Mouse (Mus musculus): ENCODE results near the gene Arid3a. TPM values are rescaled to one million over a fixed set of nuclear protein-coding genes. Genes with fewer than 3 reads are reported as not detected.
"Not testable (repeated sequence)": the region's sequence is repeated elsewhere in the genome, so short reads cannot be mapped to it uniquely, and the experiment has no call there.

Arid3a gene
- polyA plus RNA-seq, 1 experiment: 7.0 TPM

- no peak for DNase-seq (ENCODE audit: low read depth)
- TF ChIP-seq POLR2A (IDR thresholded peaks at IDR 0.05; ENCODE audit: borderline replicate concordance, extremely low read depth, insufficient read depth, insufficient read length, poor library complexity, severe bottlenecking): no peak
Measured at GRCm38 (mm10) chr10:79956643-79957154, 29.9 kb downstream of the Arid3a start.

- peak; percentile 66 for DNase-seq (ENCODE audit: low read depth)
- TF ChIP-seq POLR2A (IDR thresholded peaks at IDR 0.05; ENCODE audit: borderline replicate concordance, extremely low read depth, insufficient read depth, insufficient read length, poor library complexity, severe bottlenecking): no peak
- TF ChIP-seq CTCF (IDR thresholded peaks at IDR 0.05; ENCODE audit: borderline replicate concordance, extremely low read depth, insufficient read depth, insufficient read length): peak; percentile 82
Measured at GRCm38 (mm10) chr10:79958140-79958816, 31.4 kb downstream of the Arid3a start.

GRCm38 (mm10) chr10:79959412-79959811 is 32.6 kb downstream of the Arid3a start:
- DNase-seq (ENCODE audit: low read depth): not testable (repeated sequence)

- TF ChIP-seq POLR2A (IDR thresholded peaks at IDR 0.05; ENCODE audit: borderline replicate concordance, extremely low read depth, insufficient read depth, insufficient read length, poor library complexity, severe bottlenecking) (peak; percentile 35; the same call in 1 of the 2 replicates), CTCF (IDR thresholded peaks at IDR 0.05; ENCODE audit: borderline replicate concordance, extremely low read depth, insufficient read depth, insufficient read length) (peak; percentile 98)
- DNase-seq (ENCODE audit: low read depth): peak; percentile 100
Measured at GRCm38 (mm10) chr10:79959847-79960601, 33.2 kb downstream of the Arid3a start, which contains the start of gene Wdr18. TSS of gene Wdr18 (plus strand) at chr10:79960152.

GRCm38 (mm10) chr10:79960671-79961294 is 33.9 kb downstream of the Arid3a start:
- TF ChIP-seq POLR2A (IDR thresholded peaks at IDR 0.05; ENCODE audit: borderline replicate concordance, extremely low read depth, insufficient read depth, insufficient read length, poor library complexity, severe bottlenecking) (no peak), CTCF (IDR thresholded peaks at IDR 0.05; ENCODE audit: borderline replicate concordance, extremely low read depth, insufficient read depth, insufficient read length) (no peak)
- DNase-seq (ENCODE audit: low read depth): no peak

- TF ChIP-seq CTCF (IDR thresholded peaks at IDR 0.05; ENCODE audit: borderline replicate concordance, extremely low read depth, insufficient read depth, insufficient read length) (no peak), POLR2A (IDR thresholded peaks at IDR 0.05; ENCODE audit: borderline replicate concordance, extremely low read depth, insufficient read depth, insufficient read length, poor library complexity, severe bottlenecking) (no peak)
- no peak for DNase-seq (ENCODE audit: low read depth)
Measured at GRCm38 (mm10) chr10:79964727-79965126, 37.9 kb downstream of the Arid3a start.

- no peak for DNase-seq (ENCODE audit: low read depth)
- TF ChIP-seq POLR2A (IDR thresholded peaks at IDR 0.05; ENCODE audit: borderline replicate concordance, extremely low read depth, insufficient read depth, insufficient read length, poor library complexity, severe bottlenecking): no peak
- TF ChIP-seq CTCF (IDR thresholded peaks at IDR 0.05; ENCODE audit: borderline replicate concordance, extremely low read depth, insufficient read depth, insufficient read length): no peak
Measured at GRCm38 (mm10) chr10:79965325-79965724, 38.5 kb downstream of the Arid3a start.

GRCm38 (mm10) chr10:79966886-79967400 is 40.1 kb downstream of the Arid3a start:
- DNase-seq (ENCODE audit: low read depth): no peak
- TF ChIP-seq CTCF (IDR thresholded peaks at IDR 0.05; ENCODE audit: borderline replicate concordance, extremely low read depth, insufficient read depth, insufficient read length) (no peak), POLR2A (IDR thresholded peaks at IDR 0.05; ENCODE audit: borderline replicate concordance, extremely low read depth, insufficient read depth, insufficient read length, poor library complexity, severe bottlenecking) (no peak)

GRCm38 (mm10) chr10:79968181-79968580 is 41.3 kb downstream of the Arid3a start:
- no peak for DNase-seq (ENCODE audit: low read depth)
- no peak for TF ChIP-seq CTCF (IDR thresholded peaks at IDR 0.05; ENCODE audit: borderline replicate concordance, extremely low read depth, insufficient read depth, insufficient read length)
- TF ChIP-seq POLR2A (IDR thresholded peaks at IDR 0.05; ENCODE audit: borderline replicate concordance, extremely low read depth, insufficient read depth, insufficient read length, poor library complexity, severe bottlenecking): no peak

GRCm38 (mm10) chr10:79969124-79969568 is 42.3 kb downstream of the Arid3a start:
- DNase-seq (ENCODE audit: low read depth): no peak
- TF ChIP-seq POLR2A (IDR thresholded peaks at IDR 0.05; ENCODE audit: borderline replicate concordance, extremely low read depth, insufficient read depth, insufficient read length, poor library complexity, severe bottlenecking) (no peak), CTCF (IDR thresholded peaks at IDR 0.05; ENCODE audit: borderline replicate concordance, extremely low read depth, insufficient read depth, insufficient read length) (no peak)

- DNase-seq (ENCODE audit: low read depth): no peak
- TF ChIP-seq CTCF (IDR thresholded peaks at IDR 0.05; ENCODE audit: borderline replicate concordance, extremely low read depth, insufficient read depth, insufficient read length) (no peak), POLR2A (IDR thresholded peaks at IDR 0.05; ENCODE audit: borderline replicate concordance, extremely low read depth, insufficient read depth, insufficient read length, poor library complexity, severe bottlenecking) (no peak)
Measured at GRCm38 (mm10) chr10:79970415-79971182, 43.8 kb downstream of the Arid3a start, which contains the start of gene Grin3b. TSS of gene Grin3b (plus strand) at chr10:79970715.
